Mouse (Mus musculus) MEL-GATA-1-ER (cell line): ENCODE results near the gene Khdrbs2.

Experiments used
- DNase-seq: peaks from one replicate; pipeline ENCODE4 v3.0.0-alpha.2; 2012; ENCODE audit warnings: low read depth; ENCODE audit errors: extremely low read depth

The Khdrbs2 gene

GRCm38 (mm10) chr1:32172506-32173239 is at the start of gene Khdrbs2:
Gene Khdrbs2, plus strand, starts transcription at chr1:32172714.
- DNase-seq = no peak

- DNase-seq = no peak
These were observed 2.1 kb downstream of the Khdrbs2 start for GRCm38 (mm10) chr1:32174566-32174965.

GRCm38 (mm10) chr1:32199664-32200260 is 27.2 kb downstream of the Khdrbs2 start:
- DNase-seq = no peak

GRCm38 (mm10) chr1:32248443-32248842 is 75.9 kb downstream of the Khdrbs2 start:
- no peak for DNase-seq

- DNase-seq = no peak
These were observed 77.1 kb downstream of the Khdrbs2 start for GRCm38 (mm10) chr1:32249602-32250001.

GRCm38 (mm10) chr1:32250337-32250736 is 77.8 kb downstream of the Khdrbs2 start:
- DNase-seq = no peak

- DNase-seq = no peak
These were observed 86.4 kb downstream of the Khdrbs2 start for GRCm38 (mm10) chr1:32258942-32259341.

- no peak for DNase-seq
These were observed 98.0 kb downstream of the Khdrbs2 start for GRCm38 (mm10) chr1:32270519-32270918.

GRCm38 (mm10) chr1:32294702-32295101 is 122.2 kb downstream of the Khdrbs2 start:
- DNase-seq = no peak

- no peak for DNase-seq
These were observed 128.9 kb downstream of the Khdrbs2 start for GRCm38 (mm10) chr1:32301391-32301790.

GRCm38 (mm10) chr1:32309074-32309473 is 136.6 kb downstream of the Khdrbs2 start:
- DNase-seq = no peak

GRCm38 (mm10) chr1:32309637-32310036 is 137.1 kb downstream of the Khdrbs2 start:
- no peak for DNase-seq

- DNase-seq = no peak
These were observed 166.6 kb downstream of the Khdrbs2 start for GRCm38 (mm10) chr1:32339108-32339507.

- DNase-seq = no peak
These were observed 175.0 kb downstream of the Khdrbs2 start for GRCm38 (mm10) chr1:32347538-32347937.

GRCm38 (mm10) chr1:32352076-32352475 is 179.6 kb downstream of the Khdrbs2 start:
- no peak for DNase-seq

- no peak for DNase-seq
These were observed 191.0 kb downstream of the Khdrbs2 start for GRCm38 (mm10) chr1:32363539-32363938.

- no peak for DNase-seq
These were observed 225.0 kb downstream of the Khdrbs2 start for GRCm38 (mm10) chr1:32397553-32397952.

GRCm38 (mm10) chr1:32407651-32408050 is 235.1 kb downstream of the Khdrbs2 start:
- DNase-seq = no peak

GRCm38 (mm10) chr1:32428410-32428809 is 255.9 kb downstream of the Khdrbs2 start:
- DNase-seq = no peak

GRCm38 (mm10) chr1:32429493-32429892 is 257.0 kb downstream of the Khdrbs2 start:
- DNase-seq = no peak

- no peak for DNase-seq
These were observed 258.0 kb downstream of the Khdrbs2 start for GRCm38 (mm10) chr1:32430516-32430915.

- no peak for DNase-seq
These were observed 260.6 kb downstream of the Khdrbs2 start for GRCm38 (mm10) chr1:32433118-32433517.

- DNase-seq = no peak
These were observed 271.4 kb downstream of the Khdrbs2 start for GRCm38 (mm10) chr1:32443927-32444326.
